Mouse (Mus musculus) embryonic facial prominence, embryonic 14.5 days (tissue): ENCODE measurements at regions not wholly inside any gene's neighbourhood (a gene's known extent, or its start where the extent isn't known, plus 50 kb on each side); places are given as distances from the start of the nearest gene placed in this dataset.
"Not testable (repeated sequence)": the region's sequence is repeated elsewhere in the genome, so short reads cannot be mapped to it uniquely, and the experiment has no call there.

Source experiments
- ATAC-seq: fragments of 200-750 bp; cut with Nextera tagmentation; 2 replicates; pipeline ENCODE4 v1.8.0; 2017; ENCODE audit warnings: low read depth, moderate number of reproducible peaks, moderate TSS enrichment
- DNase-seq: peaks from one replicate; pipeline ENCODE4 v3.0.0-alpha.2; 2015; ENCODE audit warnings: low spot score
- H3K27ac ChIP-seq: fragments of 300-500 bp; sonication (generic); replicated peaks from 2 replicates; pipeline ENCODE4 v1.5.1; 2014; ENCODE audit warnings: low read depth, mild to moderate bottlenecking, low read length, moderate library complexity
- H3K27me3 ChIP-seq: fragments of 300-500 bp; sonication (generic); replicated peaks from 2 replicates; pipeline ENCODE4 v1.6.1; 2014; ENCODE audit warnings: low read length; ENCODE audit not compliant: control insufficient read depth, insufficient read depth
- H3K36me3 ChIP-seq: fragments of 300-500 bp; sonication (generic); 2 replicates; pipeline ENCODE4 v1.6.1; 2014; ENCODE audit warnings: low read length, mixed read lengths; ENCODE audit not compliant: control insufficient read depth, insufficient read depth
- H3K4me1 ChIP-seq: fragments of 300-500 bp; sonication (generic); 2 replicates; pipeline ENCODE4 v1.6.1; 2014; ENCODE audit warnings: antibody characterized with exemption, low read length; ENCODE audit not compliant: control insufficient read depth, insufficient read depth
- H3K4me2 ChIP-seq: fragments of 300-500 bp; sonication (generic); 2 replicates; pipeline ENCODE4 v1.6.1; 2014; ENCODE audit warnings: low read depth, mild to moderate bottlenecking, low read length, moderate library complexity, mixed read lengths
- H3K4me3 ChIP-seq: fragments of 300-500 bp; sonication (generic); 2 replicates; pipeline ENCODE4 v1.5.1; 2014; ENCODE audit warnings: low read depth, mild to moderate bottlenecking, low read length
- H3K9ac ChIP-seq: fragments of 300-500 bp; sonication (generic); 2 replicates; pipeline ENCODE4 v1.6.1; 2014; ENCODE audit warnings: low read depth, mild to moderate bottlenecking, low read length, moderate library complexity, mixed read lengths
- H3K9me3 ChIP-seq: fragments of 300-500 bp; sonication (generic); 2 replicates; pipeline ENCODE4 v1.6.1; 2016; ENCODE audit warnings: low read length; ENCODE audit not compliant: control insufficient read depth
- WGBS: fragments of 180-500 bp; shearing (Covaris S2); extraction: QIAGEN DNeasy Blood & Tissue Kit; methylation state at CpG from one replicate; pipeline ENCODE4 v1.1.7; 2014; 5-methylcytosine and 5-hydroxymethylcytosine counted together

- not testable (repeated sequence) for H3K27ac ChIP-seq, H3K36me3 ChIP-seq, H3K9me3 ChIP-seq, ATAC-seq, H3K4me1 ChIP-seq, H3K9ac ChIP-seq, H3K4me3 ChIP-seq, H3K27me3 ChIP-seq, H3K4me2 ChIP-seq, DNase-seq
- WGBS, result 13% methylated on average over 2 of the region's 2 CpGs
Observed at GRCm38 (mm10) chr17:9066633-9067032, 78.5 kb downstream of the 1700010I14Rik start.

- DNase-seq, result no peak
- no peaks in the 10 kb centered on the region for H3K9me3 ChIP-seq
- H3K27ac ChIP-seq, result no peak overlapping the region
- no peak overlapping the region for H3K4me2 ChIP-seq
- no peaks in the 10 kb centered on the region for H3K36me3 ChIP-seq
- H3K9ac ChIP-seq, result no peak overlapping the region
- no peaks in the 10 kb centered on the region for H3K4me1 ChIP-seq
- H3K27me3 ChIP-seq, result no peaks in the 10 kb centered on the region
- no peak overlapping the region for H3K4me3 ChIP-seq
- no peak for ATAC-seq
- WGBS, result 76% methylated on average over 5 of the region's 5 CpGs
Observed at GRCm38 (mm10) chr17:9068859-9069602, 80.9 kb downstream of the 1700010I14Rik start.

- Histone ChIP-seq H3K4me3 (no peak overlapping the region), H3K36me3 (no peaks in the 10 kb centered on the region), H3K4me2 (no peak overlapping the region), H3K27ac (no peak overlapping the region), H3K9me3 (peaks cover 5% of the 10 kb centered on the region; the same call in 1 of the 2 replicates), H3K27me3 (no peaks in the 10 kb centered on the region), H3K4me1 (no peaks in the 10 kb centered on the region), H3K9ac (no peak overlapping the region)
- WGBS, result 86% methylated on average over 5 of the region's 5 CpGs
- DNase-seq, result no peak
- ATAC-seq, result no peak
Observed at GRCm38 (mm10) chr17:9083629-9084028, 95.5 kb downstream of the 1700010I14Rik start.

- ATAC-seq (no peak), DNase-seq (no peak)
- Histone ChIP-seq H3K36me3 (no peaks in the 10 kb centered on the region), H3K9ac (no peak overlapping the region), H3K4me1 (no peaks in the 10 kb centered on the region), H3K4me2 (no peak overlapping the region), H3K9me3 (no peaks in the 10 kb centered on the region), H3K27ac (no peak overlapping the region), H3K4me3 (no peak overlapping the region), H3K27me3 (no peaks in the 10 kb centered on the region)
- WGBS, result 55% methylated on average over 8 of the region's 8 CpGs
Observed at GRCm38 (mm10) chr17:9127866-9128265, 139.7 kb downstream of the 1700010I14Rik start.

- no peak overlapping the region for H3K4me3 ChIP-seq
- no peaks in the 10 kb centered on the region for H3K36me3 ChIP-seq
- H3K9me3 ChIP-seq, result no peaks in the 10 kb centered on the region
- no peak overlapping the region for H3K4me2 ChIP-seq
- no peak overlapping the region for H3K27ac ChIP-seq
- H3K4me1 ChIP-seq, result no peaks in the 10 kb centered on the region
- no peak for ATAC-seq
- 57% methylated on average over 6 of the region's 6 CpGs for WGBS
- H3K9ac ChIP-seq, result no peak overlapping the region
- DNase-seq, result no peak
- no peaks in the 10 kb centered on the region for H3K27me3 ChIP-seq
Observed at GRCm38 (mm10) chr17:9145605-9146223, 157.6 kb downstream of the 1700010I14Rik start.

- Histone ChIP-seq H3K36me3 (no peaks in the 10 kb centered on the region), H3K4me3 (no peak overlapping the region), H3K27me3 (no peaks in the 10 kb centered on the region), H3K4me2 (no peak overlapping the region), H3K9ac (no peak overlapping the region), H3K4me1 (no peaks in the 10 kb centered on the region), H3K27ac (no peak overlapping the region), H3K9me3 (no peaks in the 10 kb centered on the region)
- ATAC-seq (no peak), DNase-seq (no peak)
- 91% methylated on average over 1 of the region's 1 CpGs for WGBS
Observed at GRCm38 (mm10) chr17:9150654-9151053, 162.5 kb downstream of the 1700010I14Rik start.

GRCm38 (mm10) chr17:9162148-9162547, 174.0 kb downstream of the 1700010I14Rik start:
- ATAC-seq (no peak), DNase-seq (no peak)
- Histone ChIP-seq H3K27me3 (no peaks in the 10 kb centered on the region), H3K9ac (no peak overlapping the region), H3K4me1 (peaks cover 3% of the 10 kb centered on the region; the same call in 1 of the 2 replicates), H3K9me3 (no peaks in the 10 kb centered on the region), H3K4me2 (no peak overlapping the region), H3K27ac (no peak overlapping the region), H3K4me3 (no peak overlapping the region), H3K36me3 (no peaks in the 10 kb centered on the region)
- 73% methylated on average over 6 of the region's 6 CpGs for WGBS

- Histone ChIP-seq H3K9ac (no peak overlapping the region), H3K9me3 (no peaks in the 10 kb centered on the region), H3K36me3 (no peaks in the 10 kb centered on the region), H3K4me2 (no peak overlapping the region), H3K27me3 (no peaks in the 10 kb centered on the region), H3K4me3 (no peak overlapping the region), H3K4me1 (peaks cover 6% of the 10 kb centered on the region), H3K27ac (no peak overlapping the region)
- no peak for DNase-seq
- no peak for ATAC-seq
- 88% methylated on average over 5 of the region's 5 CpGs for WGBS
Observed at GRCm38 (mm10) chr17:9162676-9163075, 174.5 kb downstream of the 1700010I14Rik start.

GRCm38 (mm10) chr17:9163285-9163684, 175.2 kb downstream of the 1700010I14Rik start:
- DNase-seq (no peak), ATAC-seq (no peak)
- no peaks in the 10 kb centered on the region for H3K9me3 ChIP-seq
- no peaks in the 10 kb centered on the region for H3K36me3 ChIP-seq
- H3K27ac ChIP-seq, result no peak overlapping the region
- peaks cover 7% of the 10 kb centered on the region for H3K4me1 ChIP-seq
- H3K27me3 ChIP-seq, result no peaks in the 10 kb centered on the region
- no peak overlapping the region for H3K4me3 ChIP-seq
- H3K9ac ChIP-seq, result no peak overlapping the region
- 81% methylated on average over 3 of the region's 3 CpGs for WGBS
- H3K4me2 ChIP-seq, result no peak overlapping the region
